Mouse (Mus musculus): ENCODE results near the gene 1700028K03Rik.

1700028K03Rik gene

GRCm38 (mm10) chr5:107545927-107546326 is 11.4 kb downstream of the 1700028K03Rik start:
- DNase-seq (ENCODE audit: low spot score in 2 of 2): no peak

DNA sequence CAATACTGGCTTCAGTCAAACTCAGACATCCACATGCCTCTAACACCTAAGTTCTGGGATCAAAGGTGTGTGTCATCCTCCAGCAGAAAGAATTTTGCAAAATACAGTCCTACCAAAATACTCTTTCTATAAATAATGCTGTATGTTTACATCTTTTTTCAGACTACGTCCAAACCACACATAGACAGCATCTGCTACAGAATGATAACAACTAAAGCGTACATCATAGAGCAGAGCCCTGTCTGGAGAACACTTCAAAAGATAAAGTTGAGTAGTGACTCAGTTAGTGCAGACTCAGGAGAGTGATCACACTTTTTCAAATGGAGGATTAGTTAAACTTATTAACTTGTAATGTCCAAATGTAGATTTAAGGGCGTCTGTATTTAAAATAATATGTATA is 13.4 kb downstream of the 1700028K03Rik start:
- DNase-seq (ENCODE audit: low spot score in 2 of 2): no peak

DNA sequence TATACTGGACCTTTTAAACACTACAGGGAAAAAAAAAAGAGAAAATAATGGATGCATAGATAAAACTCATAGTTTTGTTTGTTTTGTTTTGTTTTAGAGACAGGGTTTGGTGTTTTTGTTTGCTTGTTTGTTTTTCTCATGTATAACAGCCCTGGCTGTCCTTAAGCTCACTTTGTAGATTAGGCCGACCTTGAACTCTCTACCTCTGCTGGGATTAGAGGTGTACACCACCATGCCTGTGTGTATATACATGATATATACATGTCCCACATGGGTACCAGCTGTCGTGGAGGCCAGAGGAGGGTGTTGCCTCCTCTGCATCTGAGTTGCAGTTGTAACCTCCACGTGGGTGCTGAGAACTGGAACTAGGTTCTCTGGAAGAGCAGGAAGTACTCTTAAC is 13.9 kb downstream of the 1700028K03Rik start:
- DNase-seq (ENCODE audit: low spot score in 2 of 2): no peak

DNA sequence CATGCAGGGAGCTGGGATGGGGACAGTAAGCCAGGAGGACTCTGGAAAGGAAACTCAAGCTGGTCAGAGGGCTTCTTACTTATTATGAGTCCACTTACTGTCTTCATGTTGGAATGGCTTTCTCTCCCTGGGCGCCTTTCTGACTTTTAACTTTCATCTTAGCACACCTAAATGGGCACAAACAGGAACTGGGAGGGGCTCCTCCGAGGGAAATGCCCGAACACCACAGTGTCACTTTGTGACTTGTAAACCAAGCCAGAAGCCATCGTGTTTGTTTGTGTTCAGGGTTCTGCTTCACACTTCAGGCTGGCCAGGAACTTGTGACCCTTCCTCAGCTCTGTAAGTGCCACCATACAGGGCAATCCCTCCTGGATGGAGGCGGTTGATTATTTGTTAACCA is 19.8 kb downstream of the 1700028K03Rik start:
- no peak for DNase-seq (ENCODE audit: low spot score in 2 of 2)

DNA sequence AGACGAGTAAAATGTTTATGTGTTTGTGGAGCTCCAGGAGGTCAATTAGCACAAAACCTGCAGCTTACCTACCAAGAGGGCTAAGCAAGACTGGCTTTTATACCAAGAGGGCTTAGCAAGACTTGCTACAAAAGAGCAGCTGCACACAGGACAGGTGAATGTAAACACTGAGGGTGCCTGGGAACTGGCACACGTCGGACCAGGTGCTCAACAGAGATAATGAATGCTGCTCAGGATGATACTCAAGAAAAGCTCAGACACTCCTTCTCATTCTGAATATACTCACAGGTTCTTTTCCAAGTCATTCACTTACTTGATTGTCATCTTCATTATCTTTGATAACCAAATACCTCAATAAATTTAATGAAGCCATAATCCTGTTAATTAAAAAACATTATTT is 22.5 kb downstream of the 1700028K03Rik start:
- no peak for DNase-seq (ENCODE audit: low spot score in 2 of 2)

- no peak for DNase-seq (ENCODE audit: low spot score in 2 of 2)
Observed at GRCm38 (mm10) chr5:107569148-107569547, 34.6 kb downstream of the 1700028K03Rik start.

- peak; percentile 81 to 87 for DNase-seq (ENCODE audit: low spot score in 2 of 2)
Observed at GRCm38 (mm10) chr5:107597301-107598077, 63.0 kb downstream of the 1700028K03Rik start, which contains the start of the genes Rpap2 and Glmn. Rpap2 (plus strand) TSS chr5:107597373. Glmn (minus strand) TSS chr5:107597888.

DNA sequence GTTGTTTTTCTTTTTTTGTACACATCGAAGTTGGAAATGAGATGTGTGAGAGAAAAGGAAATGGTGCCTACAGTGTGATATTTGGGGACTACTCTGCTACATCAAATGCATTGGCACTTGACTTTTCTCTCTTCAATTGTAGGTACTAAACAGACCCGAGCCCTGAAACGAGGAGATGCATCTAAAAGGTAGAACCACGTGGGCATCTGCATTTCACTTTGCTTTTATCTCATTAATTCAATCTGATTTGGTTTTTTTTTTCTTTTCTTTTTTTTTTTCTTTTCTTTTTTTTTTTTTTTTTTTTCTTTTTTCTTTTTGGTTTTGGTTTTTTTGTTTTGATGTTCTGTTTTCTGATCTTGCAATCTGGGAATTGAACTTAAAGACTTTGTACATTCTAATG is 63.9 kb downstream of the 1700028K03Rik start:
- no peak for DNase-seq (ENCODE audit: low spot score in 2 of 2)

All from thymus, postnatal 10 days (tissue).